Mouse (Mus musculus): ENCODE measurements at regions not wholly inside any gene's neighbourhood (a gene's known extent, or its start where the extent isn't known, plus 50 kb on each side); places are given as distances from the start of the nearest gene placed in this dataset.

GRCm38 (mm10) chr8:89317514-89318289 lies 273.7 kb upstream of the Sall1 start:
- peak; percentile 12 to 23 for DNase-seq

GRCm38 (mm10) chr8:89316566-89317175 lies 272.7 kb upstream of the Sall1 start:
- no peak for DNase-seq

DNA sequence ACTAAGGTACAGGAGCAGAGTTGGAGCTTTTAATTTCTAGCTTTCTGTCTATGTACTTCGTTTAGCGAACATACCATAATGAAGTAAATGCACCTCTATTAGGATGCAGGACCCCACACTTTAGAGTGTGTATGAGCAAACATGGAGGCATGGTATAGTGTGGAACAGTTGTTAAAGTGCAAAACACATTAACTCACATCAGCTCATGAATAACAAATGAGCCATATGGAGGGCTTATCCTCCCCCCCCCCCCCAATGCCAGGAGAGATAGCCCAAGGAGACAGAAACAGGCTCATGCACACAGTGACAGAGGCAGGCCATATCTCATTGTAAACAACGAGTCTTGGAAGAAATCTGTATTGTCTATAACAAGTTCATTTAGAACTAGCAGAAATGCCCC lies 270.9 kb upstream of the Sall1 start:
- DNase-seq: no peak

DNA sequence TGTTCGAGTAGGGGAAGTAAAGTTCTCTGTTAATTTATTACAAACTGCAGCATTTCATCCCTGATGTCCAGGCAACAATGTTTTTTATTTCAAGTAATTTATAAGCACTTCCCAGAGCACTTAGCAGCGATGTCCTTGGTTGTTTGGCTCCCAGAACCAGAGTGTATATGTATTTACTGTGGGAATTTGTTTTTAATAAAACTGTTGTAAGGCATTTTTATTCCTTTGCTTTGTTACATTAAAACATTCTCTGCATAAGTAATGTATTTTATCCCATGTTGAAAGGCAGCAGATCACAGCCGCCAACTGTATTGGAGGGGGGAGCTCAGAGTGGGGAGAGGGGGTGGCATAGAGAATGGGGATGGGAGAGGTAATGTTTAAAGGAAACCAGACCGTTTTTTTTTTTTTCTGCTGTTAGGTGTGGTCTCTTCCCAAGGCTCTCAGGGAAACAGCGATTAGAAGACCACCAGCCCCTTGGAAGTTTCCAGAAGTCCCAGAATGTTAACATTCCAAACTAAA lies 266.8 kb upstream of the Sall1 start:
- DNase-seq: no peak

- no peak for DNase-seq
These were observed 265.6 kb upstream of the Sall1 start for GRCm38 (mm10) chr8:89309591-89309990.

DNA sequence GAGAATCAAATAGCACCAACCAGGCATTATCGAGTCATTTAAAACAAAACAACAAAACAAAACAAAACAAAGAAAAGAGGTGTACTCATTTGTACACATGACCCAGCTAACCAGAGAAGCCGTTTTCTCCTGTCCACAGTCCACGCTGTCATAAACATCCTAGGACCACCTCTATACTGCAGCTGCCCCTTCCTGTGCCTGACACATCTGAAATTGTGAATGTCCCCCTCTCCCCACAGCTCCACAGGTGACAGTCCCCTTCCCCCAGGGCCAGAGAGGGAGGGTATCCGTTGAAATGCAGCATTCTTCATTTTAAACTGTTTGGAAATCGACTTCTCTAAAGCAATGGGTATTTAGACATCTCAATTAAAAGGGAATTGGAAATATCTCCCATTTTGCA lies 265.0 kb upstream of the Sall1 start:
- DNase-seq: no peak

DNA sequence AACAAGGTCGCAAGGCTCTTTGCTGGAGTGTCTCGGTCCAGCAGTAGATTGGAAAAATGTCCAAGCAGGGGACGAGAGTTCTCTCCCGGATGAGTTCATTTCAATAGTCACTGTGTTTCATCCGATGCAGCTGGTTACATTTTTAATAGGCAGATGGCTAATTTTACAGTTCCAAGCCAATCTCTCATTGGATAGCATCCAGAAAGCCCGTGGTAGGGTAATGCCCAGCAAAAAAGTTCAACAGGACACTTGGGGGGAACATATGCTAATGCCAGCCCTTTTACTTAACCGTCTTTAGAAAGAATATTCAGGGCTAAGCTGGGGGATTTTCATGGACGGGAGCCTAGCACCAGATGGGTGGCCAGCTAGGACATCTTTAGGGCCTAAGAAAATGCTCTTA lies 264.6 kb upstream of the Sall1 start:
- peak in 1 of 2 experiments; percentile 7 for DNase-seq

DNA sequence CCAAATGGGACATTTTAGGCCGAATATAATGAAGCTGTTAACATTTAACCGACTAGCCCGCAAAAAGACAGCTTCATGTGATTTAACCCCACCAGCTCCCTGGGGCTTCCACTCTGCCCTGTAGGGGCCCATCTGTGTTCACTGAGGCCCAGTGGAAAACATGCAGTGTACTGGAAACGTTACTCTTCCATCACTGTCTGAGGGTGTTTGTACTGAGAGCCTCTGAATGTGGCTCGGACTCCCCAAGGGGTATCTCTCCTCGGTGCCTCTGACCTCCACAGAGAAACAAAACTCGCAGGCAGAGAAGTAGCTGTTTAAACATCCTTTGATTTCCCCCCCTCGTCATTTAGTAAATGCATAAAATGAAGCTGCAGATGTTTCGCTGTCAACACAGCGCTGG lies 263.6 kb upstream of the Sall1 start:
- no peak for DNase-seq

DNA sequence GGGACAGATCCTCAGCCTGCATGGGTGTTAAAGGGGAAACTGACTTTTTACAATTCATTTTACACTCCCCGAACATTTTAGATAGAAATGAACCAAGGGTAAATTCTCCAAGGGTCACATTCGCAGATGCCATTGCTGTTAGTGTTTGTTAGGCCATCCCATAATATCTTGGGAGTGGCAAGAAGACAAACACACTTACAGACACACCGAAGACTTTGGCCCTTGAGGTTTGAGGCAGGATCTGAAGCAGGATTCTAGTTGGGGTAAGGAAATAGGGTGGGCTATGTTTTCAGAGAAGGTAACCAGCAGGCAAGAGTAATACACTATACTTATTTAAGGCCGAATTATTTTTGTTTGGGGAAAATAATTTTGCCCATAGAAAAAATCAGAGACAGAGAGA lies 263.1 kb upstream of the Sall1 start:
- no peak for DNase-seq

GRCm38 (mm10) chr8:89304116-89304515 lies 260.2 kb upstream of the Sall1 start:
- DNase-seq: no peak

DNA sequence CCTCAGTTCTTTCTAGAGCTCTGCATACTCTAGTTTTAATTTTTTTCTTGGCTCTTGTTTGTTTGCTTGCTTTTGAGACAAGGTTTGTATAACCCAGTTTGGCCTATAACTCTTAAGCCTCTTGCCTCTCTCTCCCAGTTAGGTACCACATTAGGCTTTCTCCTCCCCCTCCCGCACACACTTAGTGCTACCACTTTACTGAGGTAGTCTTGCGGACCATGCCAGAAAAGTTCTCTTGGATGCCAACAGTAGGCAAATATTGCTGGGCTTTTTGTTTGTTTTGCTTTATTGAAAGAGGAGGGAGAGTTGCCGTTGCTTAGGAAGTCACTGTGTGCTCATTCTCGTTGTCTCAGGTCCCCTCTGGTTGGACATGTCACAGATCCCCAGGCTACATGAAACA lies 259.4 kb upstream of the Sall1 start:
- no peak for DNase-seq

DNA sequence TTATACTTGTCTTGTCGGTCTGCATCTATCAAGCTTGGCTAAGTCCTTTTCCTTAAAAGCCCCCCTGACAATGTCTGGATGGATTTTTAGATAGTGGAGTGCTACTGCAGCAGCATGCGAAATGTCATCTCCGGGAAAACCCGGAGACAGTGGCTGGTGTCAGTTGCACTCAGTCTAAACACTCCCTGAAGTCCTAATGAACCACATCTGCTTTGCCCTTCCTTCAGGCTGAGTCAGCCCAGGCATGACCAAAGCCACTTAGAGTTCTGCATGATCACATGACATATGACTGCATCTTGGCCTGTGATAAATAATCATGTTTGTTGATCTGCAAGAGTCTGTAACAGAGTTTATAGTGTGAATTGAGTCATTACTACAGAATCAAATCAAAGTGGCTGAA lies 255.7 kb upstream of the Sall1 start:
- no peak for DNase-seq

- no peak for DNase-seq
These were observed 251.7 kb upstream of the Sall1 start for GRCm38 (mm10) chr8:89295686-89296085.

DNA sequence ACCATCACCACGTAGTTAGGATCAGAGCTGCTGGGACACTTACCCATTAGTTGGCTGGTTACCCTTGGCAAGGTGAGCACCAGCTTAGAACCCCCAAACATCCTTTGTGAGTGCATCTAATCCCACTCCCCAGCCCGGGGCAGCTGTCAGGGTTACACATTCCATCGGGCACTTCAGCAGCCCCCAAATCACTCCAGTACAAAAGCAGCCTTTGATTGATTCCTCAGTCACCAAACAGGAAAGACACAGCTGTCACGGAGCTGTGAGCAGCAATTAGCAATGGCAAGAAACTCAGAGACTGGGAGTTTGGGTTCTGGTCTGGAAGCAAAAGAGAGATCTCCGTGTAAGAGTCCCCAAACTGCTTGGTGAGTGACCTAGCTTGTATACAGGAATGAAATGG lies 245.1 kb upstream of the Sall1 start:
- DNase-seq: no peak

DNA sequence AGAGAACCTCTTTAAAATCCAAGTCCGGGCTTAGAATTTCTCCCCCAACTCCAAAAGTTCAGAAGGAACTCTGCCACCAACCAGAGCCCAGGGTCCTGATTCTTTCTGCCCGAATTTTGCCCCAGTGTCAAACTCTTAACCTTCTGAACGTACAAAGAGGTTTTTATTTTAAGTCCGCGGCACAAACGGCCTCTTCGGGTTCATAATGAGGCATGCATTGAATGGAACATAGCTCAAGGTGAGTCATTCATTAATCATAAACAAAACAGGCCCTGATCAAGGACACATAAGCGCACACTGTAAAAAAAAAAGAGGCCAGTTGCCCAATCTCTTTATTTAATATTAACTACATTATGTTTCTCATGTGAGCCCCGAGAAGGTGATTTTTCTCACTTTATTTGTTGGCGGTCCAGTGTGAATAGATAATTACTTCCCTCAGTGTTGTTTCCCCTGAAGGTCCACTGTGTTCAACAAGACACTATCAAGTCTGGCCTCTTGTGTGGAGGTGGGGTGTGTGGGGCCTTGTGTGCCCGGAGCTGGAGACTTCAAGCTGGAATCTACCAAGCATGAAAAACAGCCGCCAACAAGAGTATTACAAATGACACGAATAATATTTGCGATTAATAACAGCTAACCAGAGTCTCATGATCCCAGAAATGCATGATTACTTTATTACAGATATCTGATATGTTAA lies 241.1 kb upstream of the Sall1 start:
- DNase-seq: no peak

GRCm38 (mm10) chr8:89283105-89284096 lies 239.4 kb upstream of the Sall1 start:
- DNase-seq: no peak

DNA sequence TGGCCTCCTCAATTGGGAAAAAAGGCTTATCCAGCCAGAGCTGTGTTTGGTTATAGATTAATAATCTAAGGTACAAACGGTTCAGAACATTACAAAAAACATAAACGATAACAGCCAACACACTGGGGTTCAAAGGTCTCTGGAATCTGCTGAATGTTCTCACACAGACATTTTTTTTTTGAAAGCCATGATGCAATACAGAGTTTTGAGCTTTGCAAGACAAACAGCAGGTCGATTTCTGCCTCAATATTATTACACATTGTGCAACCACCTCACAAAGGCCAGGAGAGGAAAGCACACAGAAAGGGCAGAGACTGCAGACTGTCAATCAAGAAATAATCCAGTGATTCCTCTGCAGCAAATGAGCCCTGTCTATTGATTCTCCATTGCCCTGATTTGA lies 235.9 kb upstream of the Sall1 start:
- DNase-seq: no peak

DNA sequence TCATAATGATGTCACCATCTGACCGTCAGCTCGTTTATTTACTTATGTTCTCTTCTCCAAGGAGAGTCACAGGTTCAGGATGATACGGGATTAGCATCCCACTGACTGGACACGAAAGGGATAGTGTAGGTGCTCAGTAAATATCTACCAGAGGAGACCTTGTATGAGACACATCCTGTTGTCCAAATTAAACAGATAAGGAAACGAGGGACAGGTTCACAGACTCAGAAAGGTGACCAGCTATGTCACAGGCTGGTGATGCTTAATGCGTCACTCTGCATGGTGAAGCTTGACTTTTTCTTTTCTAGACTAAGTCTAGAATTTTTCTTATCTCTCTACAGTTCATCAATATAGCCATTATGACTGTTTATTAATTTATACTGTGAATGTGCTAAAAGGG lies 235.2 kb upstream of the Sall1 start:
- DNase-seq: no peak

- DNase-seq: no peak
These were observed 229.3 kb upstream of the Sall1 start for GRCm38 (mm10) chr8:89273276-89273675.

DNA sequence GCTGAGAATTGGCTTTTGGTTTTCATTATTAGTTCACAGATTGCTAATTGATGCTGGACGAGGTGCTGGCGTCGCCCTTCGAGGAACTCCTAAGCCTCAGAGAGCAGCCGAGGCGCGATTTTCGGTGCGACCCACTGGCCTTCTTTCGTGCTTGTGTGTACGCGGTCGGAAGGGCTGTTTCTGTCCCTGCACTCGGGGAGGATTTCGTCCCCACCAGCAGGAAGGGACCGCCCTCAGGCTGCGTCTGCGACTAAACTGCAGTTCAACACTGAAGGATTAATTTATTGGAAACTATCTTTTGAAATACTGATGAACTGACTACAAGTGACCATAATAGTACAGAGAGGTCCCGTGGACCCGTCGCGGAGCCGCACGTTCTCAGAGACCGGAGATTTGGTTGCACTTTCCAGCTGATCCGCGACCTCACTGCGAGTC lies 228.4 kb upstream of the Sall1 start:
- peak; percentile 6 to 14 for DNase-seq

DNA sequence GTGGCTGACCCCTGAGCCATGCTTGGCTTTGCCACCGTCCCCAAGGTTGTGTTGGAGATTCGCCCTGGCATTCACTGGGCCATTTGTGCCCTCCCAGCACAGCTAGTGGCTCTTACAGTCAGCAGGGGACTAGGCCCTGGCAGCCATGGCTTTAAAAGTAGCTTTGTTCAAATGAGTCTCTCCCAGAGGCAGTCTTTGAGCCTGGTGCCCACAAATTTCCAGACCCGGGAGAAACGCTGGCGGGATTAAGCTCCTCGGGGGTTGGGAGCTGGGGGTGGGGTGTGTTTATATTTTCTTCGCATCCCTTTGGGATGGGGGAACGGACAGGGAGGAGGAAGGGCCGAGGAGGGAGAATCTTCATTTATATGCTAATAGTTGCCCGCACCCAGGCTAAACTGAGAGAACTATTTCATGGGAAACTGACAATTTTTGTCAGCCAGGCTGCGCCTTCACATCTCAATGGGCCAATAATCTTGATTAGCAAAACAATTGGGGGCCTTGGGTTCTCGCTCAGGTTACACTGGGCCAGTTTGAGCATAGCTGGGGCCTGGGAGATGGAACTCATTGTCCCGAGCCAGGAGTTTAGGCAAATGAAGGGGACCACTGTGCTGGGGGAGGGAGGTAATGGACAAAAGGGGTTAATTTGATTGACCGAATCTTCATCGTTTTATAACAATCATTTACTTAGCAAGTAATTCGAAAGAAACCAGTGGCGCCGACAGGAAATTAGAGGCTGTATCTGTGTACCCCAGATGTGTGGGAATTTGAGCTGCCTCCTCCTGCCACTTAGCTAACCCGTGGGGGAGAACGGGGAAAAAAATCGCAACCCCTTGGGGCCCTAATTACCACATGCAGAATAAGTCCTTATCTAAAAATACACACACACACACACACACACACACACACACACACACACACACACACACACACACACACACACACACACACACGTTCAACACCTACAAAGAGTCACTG lies 227.7 kb upstream of the Sall1 start:
- DNase-seq: peak in 1 of 2 experiments; percentile 9
